Mouse (Mus musculus): ENCODE data around the gene Usp7.
A peak's percentile ranks its signal among the peaks of the same experiment; 100 is the strongest.
"Not testable (repeated sequence)": the region's sequence is repeated elsewhere in the genome, so short reads cannot be mapped to it uniquely, and the experiment has no call there.

Usp7 gene

GRCm38 (mm10) chr16:8752334-8752733, 39.8 kb downstream of the Usp7 start:
- DNase-seq (ENCODE audit: low read depth, low spot score): no peak

- DNase-seq (ENCODE audit: low read depth, low spot score): no peak
Measured at GRCm38 (mm10) chr16:8751555-8752235, 40.4 kb downstream of the Usp7 start.

- DNase-seq (ENCODE audit: low read depth, low spot score): no peak
Measured at GRCm38 (mm10) chr16:8748904-8749303, 43.2 kb downstream of the Usp7 start.

GRCm38 (mm10) chr16:8748175-8748846, 43.8 kb downstream of the Usp7 start:
- DNase-seq (ENCODE audit: low read depth, low spot score): no peak

- no peak for DNase-seq (ENCODE audit: low read depth, low spot score)
Measured at GRCm38 (mm10) chr16:8747772-8748171, 44.3 kb downstream of the Usp7 start.

- no peak for DNase-seq (ENCODE audit: low read depth, low spot score)
Measured at GRCm38 (mm10) chr16:8746509-8746908, 45.6 kb downstream of the Usp7 start.

GRCm38 (mm10) chr16:8745751-8746150, 46.4 kb downstream of the Usp7 start:
- no peak for DNase-seq (ENCODE audit: low read depth, low spot score)

GRCm38 (mm10) chr16:8743989-8744388, 48.1 kb downstream of the Usp7 start:
- no peak for DNase-seq (ENCODE audit: low read depth, low spot score)

- no peak for DNase-seq (ENCODE audit: low read depth, low spot score)
Measured at GRCm38 (mm10) chr16:8741697-8742096, 50.4 kb downstream of the Usp7 start.

GRCm38 (mm10) chr16:8741110-8741509, 51.0 kb downstream of the Usp7 start:
- DNase-seq (ENCODE audit: low read depth, low spot score): no peak

- DNase-seq (ENCODE audit: low read depth, low spot score): peak; percentile 62
Measured at GRCm38 (mm10) chr16:8738542-8739514, 53.3 kb downstream of the Usp7 start.

GRCm38 (mm10) chr16:8737666-8738541, 54.2 kb downstream of the Usp7 start:
- no peak for DNase-seq (ENCODE audit: low read depth, low spot score)

GRCm38 (mm10) chr16:8737341-8737665, 54.8 kb downstream of the Usp7 start:
- DNase-seq (ENCODE audit: low read depth, low spot score): no peak

- DNase-seq (ENCODE audit: low read depth, low spot score): no peak
Measured at GRCm38 (mm10) chr16:8736757-8737156, 55.4 kb downstream of the Usp7 start.

GRCm38 (mm10) chr16:8736032-8736431, 56.1 kb downstream of the Usp7 start:
- no peak for DNase-seq (ENCODE audit: low read depth, low spot score)

- no peak for DNase-seq (ENCODE audit: low read depth, low spot score)
Measured at GRCm38 (mm10) chr16:8734693-8735092, 57.4 kb downstream of the Usp7 start.

GRCm38 (mm10) chr16:8733624-8734023, 58.5 kb downstream of the Usp7 start:
- DNase-seq (ENCODE audit: low read depth, low spot score): no peak

GRCm38 (mm10) chr16:8732450-8732849, 59.7 kb downstream of the Usp7 start:
- not testable (repeated sequence) for DNase-seq (ENCODE audit: low read depth, low spot score)

GRCm38 (mm10) chr16:8731630-8732029, 60.5 kb downstream of the Usp7 start:
- DNase-seq (ENCODE audit: low read depth, low spot score): no peak

- DNase-seq (ENCODE audit: low read depth, low spot score): no peak
Measured at GRCm38 (mm10) chr16:8728111-8728748, 63.9 kb downstream of the Usp7 start.

GRCm38 (mm10) chr16:8725807-8726206, 66.3 kb downstream of the Usp7 start:
- no peak for DNase-seq (ENCODE audit: low read depth, low spot score)

Measured in telencephalon, adult 2 months (tissue).